Mouse (Mus musculus) gastrocnemius, postnatal 4 days (tissue): ENCODE measurements around the gene 2210010C04Rik. TPM values are rescaled to one million over a fixed set of nuclear protein-coding genes. Genes with fewer than 3 reads are reported as not detected.
"Not testable (repeated sequence)": the region's sequence is repeated elsewhere in the genome, so short reads cannot be mapped to it uniquely, and the experiment has no call there.

Experiments used
- DNase-seq, 2 experiments: peaks; one replicate each; pipeline ENCODE4 v3.0.0; 2021 to 2022; ENCODE audit warnings: low spot score in 2 of 2, mixed read lengths in 2 of 2
- total RNA-seq, 2 experiments: library from RNA; stranded (reverse); gene quantifications; 2 replicates each; pipeline ENCODE4 v1.2.3; 2021

2210010C04Rik gene
- total RNA-seq, 2 experiments from 2014 or later: not detected

GRCm38 (mm10) chr6:41019140-41019539 is 16.2 kb downstream of the 2210010C04Rik start:
- DNase-seq: no peak

- no peak for DNase-seq
Measured at GRCm38 (mm10) chr6:41018629-41019028, 16.7 kb downstream of the 2210010C04Rik start.

- no peak for DNase-seq
Measured at GRCm38 (mm10) chr6:41015065-41015464, 20.2 kb downstream of the 2210010C04Rik start.

GRCm38 (mm10) chr6:40999379-40999778 is 35.9 kb downstream of the 2210010C04Rik start, which contains the start of gene Gm2663:
TSS of gene Gm2663 (minus strand) at chr6:40999479.
- not testable (repeated sequence) for DNase-seq

Other genes with a start within 250 kb of the 2210010C04Rik start
- not detected for gene Moxd2, start 148.0 kb downstream of the 2210010C04Rik start, total RNA-seq
- not detected for gene Prss58, start 135.1 kb downstream of the 2210010C04Rik start, total RNA-seq
- not detected for gene 1700074P13Rik, start 95.0 kb downstream of the 2210010C04Rik start, total RNA-seq
- gene Gm4744, start 83.6 kb downstream of the 2210010C04Rik start, total RNA-seq: not detected
- gene 1810009J06Rik, start 70.8 kb downstream of the 2210010C04Rik start, total RNA-seq: not detected
- gene Gm2663, start 36.0 kb downstream of the 2210010C04Rik start, total RNA-seq: not detected